Mouse (Mus musculus): ENCODE data around the gene Pi4k2a. TPM values are rescaled to one million over a fixed set of nuclear protein-coding genes. Genes with fewer than 3 reads are reported as not detected.
"Not testable (repeated sequence)": the region's sequence is repeated elsewhere in the genome, so short reads cannot be mapped to it uniquely, and the experiment has no call there.

Pi4k2a gene
- polyA plus RNA-seq, 1 experiment from 2014 or later: 23.1 TPM

DNA sequence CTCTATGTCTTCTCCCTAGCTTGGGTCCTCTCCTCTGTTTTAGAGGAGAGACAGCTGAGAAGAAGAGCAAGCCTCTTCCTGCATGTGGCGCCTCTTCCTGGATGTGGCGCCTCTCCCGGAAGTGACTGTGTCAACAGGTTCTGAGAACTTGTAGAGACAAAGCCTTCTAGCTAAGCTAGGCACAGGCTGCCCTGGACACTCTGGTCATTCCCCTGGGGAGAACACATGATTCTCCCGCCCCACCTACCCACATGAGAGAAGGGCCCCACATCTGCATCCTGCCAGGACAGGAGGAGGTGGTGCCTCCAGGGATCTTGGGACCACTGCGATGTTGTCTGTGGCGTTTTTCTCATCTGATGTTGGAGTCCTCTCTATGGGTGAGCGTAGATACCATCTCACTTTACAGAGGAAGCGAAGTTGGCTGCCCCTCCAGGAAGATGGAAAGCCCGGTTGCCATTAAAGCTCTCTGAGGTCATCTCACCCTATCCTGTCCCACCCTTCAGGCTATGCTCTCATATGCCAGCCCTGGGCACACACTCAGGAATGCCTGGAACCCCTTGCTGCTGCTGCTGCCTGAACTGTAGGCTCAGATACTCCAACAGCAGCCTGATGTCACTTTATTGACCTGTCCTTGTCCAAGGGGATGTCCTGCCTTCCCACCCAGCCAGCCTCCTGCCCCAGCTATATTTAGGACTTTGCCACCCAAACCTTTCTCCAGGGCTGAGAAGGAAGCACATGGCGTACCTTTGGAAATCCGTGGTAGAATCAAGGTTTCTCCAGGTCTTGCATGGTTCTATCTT lies 21.6 kb upstream of the Pi4k2a start:
- peak; percentile 68 for DNase-seq (ENCODE audit: low spot score)
- Histone ChIP-seq H3K36me3 (no peaks in the 10 kb centered on the region), H3K4me1 (peaks cover 9% of the 10 kb centered on the region), H3K27me3 (ENCODE audit: insufficient read depth, poor library complexity, severe bottlenecking) (no peaks in the 10 kb centered on the region), H3K4me3 (no peak overlapping the region), H3K9me3 (no peaks in the 10 kb centered on the region), H3K27ac (peak overlapping the region; percentile 22; the same call in 1 of the 2 replicates)
- 69% methylated on average over 11 of the region's 11 CpGs for WGBS

DNA sequence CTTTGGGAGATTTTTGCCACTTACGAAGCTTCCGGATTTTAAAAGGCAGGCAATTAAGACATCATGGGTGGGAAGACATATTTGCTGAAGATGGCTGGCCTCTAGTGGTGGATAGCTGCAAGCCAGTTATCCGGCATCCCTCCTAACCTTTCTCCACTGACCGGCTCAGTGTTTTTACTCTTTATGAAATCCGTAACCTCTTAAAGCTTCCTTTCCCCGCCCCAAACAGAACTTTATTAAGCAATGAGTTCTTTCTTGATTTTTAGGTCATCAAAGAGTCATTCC lies 21.1 kb upstream of the Pi4k2a start:
- no peaks in the 10 kb centered on the region for H3K9me3 ChIP-seq
- 57% methylated on average over 6 of the region's 6 CpGs for WGBS
- H3K36me3 ChIP-seq: no peaks in the 10 kb centered on the region
- peaks cover 9% of the 10 kb centered on the region for H3K4me1 ChIP-seq
- no peaks in the 10 kb centered on the region for H3K27me3 ChIP-seq (ENCODE audit: insufficient read depth, poor library complexity, severe bottlenecking)
- no peak for DNase-seq (ENCODE audit: low spot score)
- H3K4me3 ChIP-seq: no peak overlapping the region
- 0 out of 2 replicates have a peak overlapping the region, but pooled peaks have one; percentile 22 for H3K27ac ChIP-seq

DNA sequence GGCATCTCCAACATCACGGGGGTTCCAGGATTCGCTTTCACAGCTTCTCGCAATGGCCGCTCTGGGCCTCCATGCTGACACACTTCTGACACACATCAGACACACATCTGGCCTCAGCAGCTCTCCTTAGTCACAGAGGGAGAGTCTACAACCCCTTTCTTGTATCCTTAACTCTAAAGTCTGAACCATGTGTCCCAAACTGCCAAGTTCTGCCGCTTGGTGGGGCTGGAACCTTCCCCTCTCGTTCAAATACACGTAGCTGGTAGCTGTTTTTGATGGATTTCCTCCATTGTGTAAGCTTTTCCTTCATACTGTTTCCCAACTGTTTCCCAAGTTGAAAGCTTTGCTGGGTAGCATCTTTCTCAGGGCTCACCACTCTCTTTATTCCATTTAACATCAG lies 19.0 kb upstream of the Pi4k2a start:
- H3K27ac ChIP-seq: no peak overlapping the region

DNA sequence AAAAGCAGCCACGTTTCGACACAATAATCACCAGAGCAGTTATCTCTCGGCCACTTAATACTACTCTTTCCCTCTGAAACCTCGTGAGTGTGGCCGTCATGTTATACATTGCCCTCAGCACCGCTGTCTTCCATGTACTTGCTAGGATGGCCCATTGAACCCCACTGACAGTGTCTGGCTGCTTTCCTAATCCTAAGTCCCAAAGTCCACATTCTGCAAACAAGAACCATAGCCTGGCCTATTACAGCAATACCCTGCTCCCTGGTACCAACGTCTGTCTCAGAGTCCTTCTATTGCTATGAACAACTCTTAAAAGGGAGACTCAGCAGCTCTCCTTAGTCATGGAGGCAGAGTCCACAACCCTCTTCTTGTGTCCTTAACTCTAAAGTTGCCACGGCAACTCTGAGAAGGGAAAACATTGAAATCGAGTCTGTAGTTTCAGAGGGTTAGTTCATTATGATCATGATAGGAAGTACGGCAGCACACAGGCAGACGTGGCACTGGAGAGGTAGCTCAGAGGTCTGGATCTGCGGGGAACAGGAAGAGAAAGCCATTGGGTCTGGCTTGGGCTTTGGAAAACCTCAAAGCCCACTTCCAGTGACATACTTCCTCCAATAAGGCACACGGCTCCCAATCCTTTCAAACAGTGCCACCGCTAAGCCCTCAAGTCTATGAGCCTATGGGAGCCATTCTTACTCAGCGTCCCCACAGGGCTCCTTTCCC lies 18.2 kb upstream of the Pi4k2a start:
- Histone ChIP-seq H3K27ac (no peak overlapping the region), H3K4me3 (no peak overlapping the region), H3K9me3 (no peaks in the 10 kb centered on the region), H3K4me1 (peaks cover 9% of the 10 kb centered on the region), H3K36me3 (peaks cover 14% of the 10 kb centered on the region), H3K27me3 (ENCODE audit: insufficient read depth, poor library complexity, severe bottlenecking) (no peaks in the 10 kb centered on the region)
- 77% methylated on average over 15 of the region's 15 CpGs for WGBS
- peak; percentile 67 for DNase-seq (ENCODE audit: low spot score)

More for the DNA sequence above, 19.0 kb upstream of the Pi4k2a start:
- 67% methylated on average over 7 of the region's 7 CpGs for WGBS
- Histone ChIP-seq H3K4me1 (peaks cover 9% of the 10 kb centered on the region), H3K27me3 (ENCODE audit: insufficient read depth, poor library complexity, severe bottlenecking) (no peaks in the 10 kb centered on the region), H3K9me3 (no peaks in the 10 kb centered on the region), H3K4me3 (no peak overlapping the region), H3K36me3 (peaks cover 14% of the 10 kb centered on the region)
- DNase-seq (ENCODE audit: low spot score): peak; percentile 63

DNA sequence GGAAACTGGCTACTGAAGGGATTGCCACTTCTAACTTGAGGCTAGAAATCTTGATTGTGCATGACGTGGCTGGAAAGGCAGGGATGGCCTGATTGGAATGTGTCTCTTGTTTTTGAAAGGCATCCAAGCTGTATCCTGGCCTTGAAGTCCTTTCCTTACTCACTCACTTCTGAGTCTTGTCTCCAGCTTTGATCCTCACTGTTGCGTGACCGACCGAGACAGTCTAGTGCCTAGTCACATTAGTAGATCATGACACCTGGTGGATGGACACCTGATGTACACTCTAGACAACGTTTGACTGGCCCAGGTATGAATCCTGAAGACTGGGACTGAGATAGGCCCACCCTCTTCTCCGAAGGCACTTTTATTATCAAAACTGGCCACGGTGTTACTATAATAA lies 17.5 kb upstream of the Pi4k2a start:
- peaks cover 9% of the 10 kb centered on the region for H3K4me1 ChIP-seq
- H3K27me3 ChIP-seq (ENCODE audit: insufficient read depth, poor library complexity, severe bottlenecking): no peaks in the 10 kb centered on the region
- H3K4me3 ChIP-seq: no peak overlapping the region
- peaks cover 14% of the 10 kb centered on the region for H3K36me3 ChIP-seq
- 72% methylated on average over 7 of the region's 7 CpGs for WGBS
- DNase-seq (ENCODE audit: low spot score): peak; percentile 43
- no peak overlapping the region for H3K27ac ChIP-seq
- no peaks in the 10 kb centered on the region for H3K9me3 ChIP-seq

DNA sequence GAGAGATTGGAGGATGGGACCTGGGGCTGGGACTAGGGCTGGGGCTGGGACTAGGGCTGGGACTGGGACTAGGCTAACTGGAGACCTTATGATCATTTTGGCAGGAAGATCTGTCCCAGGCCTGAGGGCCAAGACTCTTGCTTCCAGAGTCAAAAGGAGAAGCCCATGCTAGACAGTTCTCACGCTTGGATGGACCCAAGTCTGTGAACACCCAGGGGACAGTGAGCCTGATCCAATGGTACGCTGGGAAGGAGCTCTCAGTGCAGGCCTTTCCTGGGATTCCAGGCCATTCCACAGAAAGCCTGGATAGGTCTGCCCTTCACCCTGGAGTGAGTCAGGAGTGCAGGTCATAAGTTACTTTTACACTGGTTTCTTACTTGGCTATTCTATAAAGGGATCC lies 15.2 kb upstream of the Pi4k2a start:
- Histone ChIP-seq H3K9me3 (no peaks in the 10 kb centered on the region), H3K27ac (no peak overlapping the region), H3K27me3 (ENCODE audit: insufficient read depth, poor library complexity, severe bottlenecking) (no peaks in the 10 kb centered on the region), H3K4me3 (no peak overlapping the region), H3K36me3 (peaks cover 14% of the 10 kb centered on the region), H3K4me1 (no peaks in the 10 kb centered on the region)
- DNase-seq (ENCODE audit: low spot score): peak; percentile 63
- WGBS: 73% methylated on average over 2 of the region's 2 CpGs

DNA sequence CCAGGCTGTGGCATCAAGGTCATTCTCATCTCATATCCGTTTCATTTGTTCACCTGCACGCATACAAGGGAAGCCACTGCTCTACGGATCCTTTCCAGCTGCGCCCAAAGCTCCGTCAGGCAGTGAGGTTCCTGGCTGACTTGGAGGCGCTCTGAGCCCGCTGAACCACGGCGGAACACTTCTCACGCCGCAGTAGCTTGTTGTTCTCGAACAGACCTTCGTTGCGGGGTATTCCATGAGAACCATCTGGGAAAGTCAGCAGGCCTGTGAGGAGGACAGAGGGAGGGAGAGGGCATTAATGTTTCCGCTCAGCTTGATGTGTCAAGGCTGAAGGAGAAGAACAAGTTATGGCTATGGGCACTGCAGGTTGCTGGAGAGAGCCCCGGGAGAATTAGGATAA lies 14.3 kb upstream of the Pi4k2a start:
- H3K27ac ChIP-seq: no peak overlapping the region

DNA sequence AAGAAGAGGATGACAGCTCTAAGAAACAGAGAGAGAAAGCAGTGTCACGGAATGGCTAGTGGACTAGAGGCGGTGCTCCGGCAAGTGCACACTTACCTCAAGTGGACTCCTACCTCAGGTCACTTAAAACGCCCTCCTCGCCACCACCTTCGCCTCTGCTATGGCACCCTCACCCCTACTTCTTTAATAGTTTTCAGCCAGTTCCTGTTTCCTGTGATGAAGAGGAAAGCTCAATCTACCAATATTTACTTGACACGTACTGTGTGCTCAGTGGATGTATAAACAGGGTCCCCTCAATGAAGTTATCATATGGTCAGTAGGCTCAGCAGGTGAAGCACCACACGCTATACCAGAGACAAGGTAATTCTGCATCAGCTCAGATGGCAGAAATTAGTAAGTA lies 11.7 kb upstream of the Pi4k2a start:
- WGBS: 89% methylated on average over 8 of the region's 8 CpGs

More for the DNA sequence above, 14.3 kb upstream of the Pi4k2a start:
- WGBS: 88% methylated on average over 16 of the region's 16 CpGs
- Histone ChIP-seq H3K4me1 (no peaks in the 10 kb centered on the region; the same call in 1 of the 2 replicates), H3K4me3 (no peak overlapping the region), H3K9me3 (no peaks in the 10 kb centered on the region), H3K36me3 (peaks cover 14% of the 10 kb centered on the region), H3K27me3 (ENCODE audit: insufficient read depth, poor library complexity, severe bottlenecking) (no peaks in the 10 kb centered on the region)
- DNase-seq (ENCODE audit: low spot score): peak; percentile 63

DNA sequence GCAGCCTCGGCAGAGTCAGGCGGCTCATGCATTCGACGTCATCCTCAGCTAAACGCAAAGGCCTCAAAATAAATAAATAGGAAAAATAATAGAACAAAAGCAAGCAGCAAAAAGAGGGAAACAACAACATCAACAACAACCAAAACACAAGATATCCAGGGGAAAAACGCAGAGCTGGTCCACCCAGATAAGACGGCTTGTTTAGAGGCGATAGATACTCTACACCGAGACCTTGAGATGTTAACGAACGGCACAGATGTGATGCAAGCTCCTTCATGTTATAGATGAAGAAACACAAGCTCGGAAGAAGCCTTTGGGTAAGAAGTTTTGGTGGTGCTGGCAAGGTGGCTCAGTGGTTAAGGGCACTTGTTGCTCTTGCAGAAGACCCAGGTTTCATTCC lies 11.3 kb upstream of the Pi4k2a start:
- 81% methylated on average over 12 of the region's 12 CpGs for WGBS
- H3K9me3 ChIP-seq: no peaks in the 10 kb centered on the region
- no peaks in the 10 kb centered on the region for H3K27me3 ChIP-seq (ENCODE audit: insufficient read depth, poor library complexity, severe bottlenecking)
- no peak overlapping the region for H3K27ac ChIP-seq
- no peak for DNase-seq (ENCODE audit: low spot score)
- no peaks in the 10 kb centered on the region; the same call in 1 of the 2 replicates for H3K4me1 ChIP-seq
- H3K36me3 ChIP-seq: peaks cover 14% of the 10 kb centered on the region
- H3K4me3 ChIP-seq: no peak overlapping the region

More for the DNA sequence above, 11.7 kb upstream of the Pi4k2a start:
- no peak overlapping the region for H3K27ac ChIP-seq
- DNase-seq (ENCODE audit: low spot score): peak; percentile 47
- no peaks in the 10 kb centered on the region for H3K9me3 ChIP-seq
- no peaks in the 10 kb centered on the region; the same call in 1 of the 2 replicates for H3K4me1 ChIP-seq
- no peak overlapping the region for H3K4me3 ChIP-seq
- H3K27me3 ChIP-seq (ENCODE audit: insufficient read depth, poor library complexity, severe bottlenecking): no peaks in the 10 kb centered on the region
- H3K36me3 ChIP-seq: peaks cover 14% of the 10 kb centered on the region

DNA sequence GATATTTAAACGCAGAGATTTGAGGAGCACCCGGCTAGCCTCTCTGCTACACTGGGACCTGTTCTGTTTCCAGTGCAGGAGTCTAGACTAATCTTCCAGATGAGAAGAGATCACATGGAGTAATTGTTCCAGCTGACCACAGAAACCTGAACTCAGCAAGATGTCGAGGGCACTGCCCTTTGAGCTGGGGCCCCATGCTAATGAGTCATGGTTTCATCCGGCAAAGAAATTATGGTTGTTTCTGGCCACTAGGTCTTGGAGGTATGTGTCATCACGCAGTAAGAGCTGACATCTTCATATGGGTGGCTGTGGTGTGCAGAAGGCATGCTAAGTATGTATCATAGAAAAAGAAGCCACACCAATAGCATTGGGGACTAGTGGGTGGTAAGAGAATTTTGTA lies 10.3 kb upstream of the Pi4k2a start:
- H3K36me3 ChIP-seq: peaks cover 12% of the 10 kb centered on the region
- H3K27ac ChIP-seq: no peak overlapping the region
- no peak for DNase-seq (ENCODE audit: low spot score)
- no peak overlapping the region for H3K4me3 ChIP-seq
- no peaks in the 10 kb centered on the region for H3K27me3 ChIP-seq (ENCODE audit: insufficient read depth, poor library complexity, severe bottlenecking)
- 83% methylated on average over 5 of the region's 5 CpGs for WGBS
- no peaks in the 10 kb centered on the region; the same call in 1 of the 2 replicates for H3K4me1 ChIP-seq
- no peaks in the 10 kb centered on the region for H3K9me3 ChIP-seq

DNA sequence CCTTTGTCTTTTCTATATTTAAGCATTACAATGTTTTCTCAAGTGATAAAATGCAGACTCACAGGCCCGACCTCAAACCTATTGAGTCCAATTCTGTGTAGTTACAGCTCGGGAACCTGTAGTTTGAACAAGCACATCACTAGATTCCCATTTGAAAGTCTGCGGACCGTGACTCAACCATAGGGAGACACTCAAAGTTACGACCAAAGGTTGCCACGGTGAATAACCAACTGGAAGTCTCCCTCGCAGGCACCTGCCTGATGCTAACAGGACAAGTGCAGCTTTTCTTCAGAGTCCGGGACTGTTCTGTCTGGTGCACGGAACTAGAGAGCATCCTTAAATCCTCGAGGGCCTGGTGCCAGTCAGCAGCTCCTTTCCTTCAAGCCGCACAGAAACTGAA lies 9.8 kb upstream of the Pi4k2a start:
- H3K27ac ChIP-seq: no peak overlapping the region
- peaks cover 8% of the 10 kb centered on the region for H3K36me3 ChIP-seq
- 81% methylated on average over 11 of the region's 11 CpGs for WGBS
- H3K27me3 ChIP-seq (ENCODE audit: insufficient read depth, poor library complexity, severe bottlenecking): no peaks in the 10 kb centered on the region
- no peak for DNase-seq (ENCODE audit: low spot score)
- no peaks in the 10 kb centered on the region for H3K9me3 ChIP-seq
- peaks cover under 1% of the 10 kb centered on the region for H3K4me1 ChIP-seq
- H3K4me3 ChIP-seq: no peak overlapping the region

DNA sequence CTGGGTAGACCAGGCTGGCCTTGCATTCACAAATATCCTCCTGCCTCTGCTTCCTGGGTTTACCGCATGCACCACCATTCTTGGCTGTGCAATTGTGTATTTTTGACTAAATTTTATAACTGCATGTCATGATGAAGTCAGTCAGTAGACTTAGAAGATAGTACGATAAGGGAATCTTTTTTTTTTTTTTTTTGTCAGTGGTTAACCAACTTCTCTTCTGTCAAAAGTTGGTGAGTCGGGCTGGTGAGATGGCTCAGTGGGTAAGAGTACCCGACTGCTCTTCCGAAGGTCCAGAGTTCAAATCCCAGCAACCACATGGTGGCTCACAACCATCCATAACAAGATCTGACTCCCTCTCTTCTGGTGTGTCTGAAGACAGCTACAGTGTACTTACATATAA lies 8.7 kb upstream of the Pi4k2a start:
- H3K4me3 ChIP-seq; H3K9me3 ChIP-seq; H3K27ac ChIP-seq; DNase-seq (ENCODE audit: low spot score); H3K36me3 ChIP-seq; H3K27me3 ChIP-seq (ENCODE audit: insufficient read depth, poor library complexity, severe bottlenecking): not testable (repeated sequence)
- peaks cover 11% of the 10 kb centered on the region for H3K4me1 ChIP-seq
- 88% methylated on average over 5 of the region's 5 CpGs for WGBS

DNA sequence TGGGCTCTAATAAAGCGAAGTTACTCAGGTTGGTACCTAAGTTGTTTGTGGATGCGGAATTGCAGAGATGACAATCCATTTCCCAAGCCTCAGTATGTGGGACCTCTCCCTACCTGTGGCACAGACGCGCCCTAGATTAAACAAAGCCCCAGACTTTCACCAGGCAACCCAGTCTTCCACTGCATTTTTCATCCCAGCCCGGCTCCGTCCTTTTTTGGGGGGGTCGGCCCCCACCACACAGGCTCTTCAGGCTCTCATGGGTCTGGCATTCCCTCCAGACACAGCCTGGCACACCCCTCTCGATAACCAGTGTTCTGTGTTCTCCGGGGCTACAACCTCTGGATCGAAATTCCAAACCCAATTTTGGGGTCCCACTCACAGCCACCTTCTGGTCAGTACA lies 4.6 kb upstream of the Pi4k2a start:
- Histone ChIP-seq H3K36me3 (no peaks in the 10 kb centered on the region), H3K4me1 (peaks cover 26% of the 10 kb centered on the region), H3K27ac (peak overlapping the region; percentile 85), H3K4me3 (peak overlapping the region; percentile 84), H3K9me3 (no peaks in the 10 kb centered on the region), H3K27me3 (ENCODE audit: insufficient read depth, poor library complexity, severe bottlenecking) (no peaks in the 10 kb centered on the region)
- DNase-seq (ENCODE audit: low spot score): no peak
- 9% methylated on average over 10 of the region's 10 CpGs for WGBS
